Mouse (Mus musculus) adrenal gland, postnatal 4 days (tissue): ENCODE data around the gene Rsad2. TPM values are rescaled to one million over a fixed set of nuclear protein-coding genes. Genes with fewer than 3 reads are reported as not detected.
A peak's percentile ranks its signal among the peaks of the same experiment; 100 is the strongest.
"Not testable (repeated sequence)": the region's sequence is repeated elsewhere in the genome, so short reads cannot be mapped to it uniquely, and the experiment has no call there.

Experiments
- DNase-seq, 2 experiments: peaks; one replicate each; pipeline ENCODE4 v3.0.0; 2021 to 2022; ENCODE audit warnings: low spot score in 2 of 2, mixed read lengths in 2 of 2
- total RNA-seq, 2 experiments: library from RNA; stranded (reverse); gene quantifications; 2 replicates each; pipeline ENCODE4 v1.2.3; 2021

Gene Rsad2
- total RNA-seq, 2 experiments from 2014 or later: 16.1 to 19.5 TPM

GRCm38 (mm10) chr12:26449483-26449882 is 6.8 kb downstream of the Rsad2 start:
- no peak for DNase-seq

GRCm38 (mm10) chr12:26446377-26447045 is 9.7 kb downstream of the Rsad2 start:
- DNase-seq: no peak

DNA sequence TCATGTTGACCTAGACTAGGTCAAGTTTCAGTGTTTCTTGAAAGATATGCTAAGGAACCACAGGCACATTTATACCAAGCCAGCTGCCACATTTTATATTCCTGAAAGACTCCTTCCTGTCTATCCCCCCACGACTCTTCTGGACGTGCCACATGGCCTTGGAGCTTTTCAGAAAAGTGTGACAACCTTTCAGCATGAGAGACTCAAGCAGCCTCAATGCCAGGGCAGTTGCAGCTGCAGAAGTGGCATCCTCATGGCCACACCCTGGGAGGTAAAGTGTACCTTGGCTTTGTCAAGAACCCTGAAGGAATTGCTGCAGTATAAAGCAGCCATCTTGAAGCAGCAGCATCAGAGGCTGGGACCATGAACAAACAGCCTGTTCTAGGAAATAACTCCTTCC is 11.7 kb downstream of the Rsad2 start:
- no peak for DNase-seq

DNA sequence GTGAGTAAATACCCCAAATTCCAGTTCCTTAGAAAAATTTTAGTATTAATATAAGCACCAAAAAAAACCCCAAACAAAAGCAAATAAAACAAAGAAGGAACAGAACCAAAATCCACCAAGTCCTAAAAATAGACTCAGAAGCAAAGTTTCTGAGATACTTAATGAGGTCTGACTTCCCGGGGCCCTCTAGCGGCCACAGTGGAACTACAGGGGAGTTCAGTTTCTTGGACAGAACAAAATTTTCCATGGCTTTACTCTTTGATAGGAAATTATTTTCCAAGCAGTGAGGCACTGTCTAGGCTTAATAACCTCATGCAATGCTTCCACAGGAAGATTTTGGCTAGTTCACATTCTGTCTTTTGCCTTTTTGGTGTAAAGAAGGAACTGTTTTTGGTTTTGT is 12.2 kb downstream of the Rsad2 start:
- peak; percentile 52 to 55 for DNase-seq

DNA sequence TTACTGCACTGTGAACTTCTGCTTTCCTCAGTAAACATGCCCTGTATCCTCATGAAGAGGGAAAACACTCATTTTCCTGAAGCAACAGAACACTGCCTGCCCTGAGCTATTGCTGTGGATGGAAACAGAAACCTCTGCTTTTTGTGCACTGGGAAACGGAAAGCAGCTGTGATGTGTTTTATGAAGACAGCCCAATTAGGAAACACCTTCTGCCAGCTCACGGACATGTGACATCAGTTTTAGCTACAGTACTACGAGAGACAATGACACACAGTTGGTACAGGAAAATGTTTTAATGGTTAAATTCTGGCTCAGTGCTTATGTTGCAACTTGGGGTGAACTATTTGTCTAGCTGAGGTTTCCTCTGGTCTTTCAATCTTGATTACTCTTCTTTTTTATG is 16.9 kb downstream of the Rsad2 start:
- DNase-seq: no peak

DNA sequence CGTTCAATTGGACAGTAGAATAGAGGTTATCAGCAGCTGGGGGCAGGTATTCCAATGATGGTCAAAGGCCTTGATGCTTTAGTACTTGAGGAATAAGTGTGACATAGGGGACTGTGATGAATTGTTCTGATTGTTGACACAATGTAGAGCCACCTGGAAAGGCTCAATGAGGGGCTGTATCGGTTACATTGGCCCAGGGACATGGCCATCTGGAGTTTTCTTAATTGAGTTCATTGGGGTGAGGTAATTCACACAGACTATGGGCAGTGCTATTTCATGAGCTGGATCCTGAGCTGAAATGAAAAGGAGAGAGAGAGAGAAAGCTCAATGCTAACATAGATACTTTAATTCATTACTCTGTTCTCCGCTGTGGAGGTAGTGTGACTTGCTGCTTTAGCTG is 18.3 kb downstream of the Rsad2 start:
- no peak for DNase-seq

DNA sequence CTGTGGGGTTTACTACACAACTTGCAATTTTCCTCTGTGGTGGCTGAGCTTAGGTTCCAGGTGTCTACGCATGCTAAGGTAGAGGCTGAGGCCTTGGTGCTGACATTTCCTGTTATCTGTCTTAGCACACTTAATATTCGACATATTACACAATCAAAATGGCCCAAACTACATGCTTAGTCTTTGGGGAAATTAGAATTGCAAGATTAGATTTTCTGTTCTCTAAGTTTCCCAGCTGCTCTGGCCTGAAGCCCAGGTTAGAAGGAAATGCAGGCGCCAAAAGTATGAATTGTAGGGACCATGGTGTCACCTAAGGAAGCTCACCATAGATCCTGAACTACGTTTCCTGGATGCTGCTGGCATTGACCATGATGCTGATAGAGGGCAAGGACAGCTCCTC is 19.9 kb downstream of the Rsad2 start:
- DNase-seq: no peak

- DNase-seq: not testable (repeated sequence)
Measured at GRCm38 (mm10) chr12:26428771-26429170, 27.5 kb downstream of the Rsad2 start.

DNA sequence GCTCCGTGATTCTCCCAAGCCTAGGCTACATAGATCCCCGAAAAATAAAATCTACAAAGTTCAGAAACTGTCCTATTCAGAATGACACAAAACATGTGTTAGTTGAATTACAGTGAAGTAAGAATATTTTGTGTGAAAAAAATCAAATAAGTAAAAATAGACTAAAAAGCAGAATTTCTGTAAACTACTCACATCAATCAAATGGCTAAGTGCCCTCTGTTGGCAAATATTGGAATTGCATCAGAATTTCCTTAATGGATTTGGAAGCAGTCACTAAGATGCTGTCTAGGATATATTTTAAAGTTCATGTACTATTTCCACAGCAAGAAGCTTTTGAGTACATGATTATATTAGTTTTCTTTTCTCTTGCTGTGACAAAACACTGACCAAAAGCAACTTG is 31.4 kb downstream of the Rsad2 start:
- DNase-seq: no peak

DNA sequence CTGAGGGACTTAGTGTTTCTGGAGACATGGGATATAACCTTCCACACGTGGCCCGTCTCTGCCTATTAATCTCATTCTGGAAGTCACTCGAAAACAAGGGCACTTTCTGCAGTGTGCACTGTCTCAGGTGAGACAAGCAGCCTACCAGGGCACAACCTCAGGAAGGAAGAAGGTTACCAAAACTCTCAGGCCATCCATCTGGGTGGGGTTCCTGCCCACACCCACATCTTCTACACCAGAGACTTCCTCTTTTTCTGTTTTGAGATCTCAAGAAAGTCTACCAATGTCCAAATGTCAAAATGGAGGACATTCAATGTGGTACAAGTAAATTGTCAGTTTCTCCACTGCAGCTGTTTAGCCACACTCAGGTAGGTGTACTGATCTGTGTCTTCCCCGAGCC is 37.9 kb downstream of the Rsad2 start:
- DNase-seq: no peak

DNA sequence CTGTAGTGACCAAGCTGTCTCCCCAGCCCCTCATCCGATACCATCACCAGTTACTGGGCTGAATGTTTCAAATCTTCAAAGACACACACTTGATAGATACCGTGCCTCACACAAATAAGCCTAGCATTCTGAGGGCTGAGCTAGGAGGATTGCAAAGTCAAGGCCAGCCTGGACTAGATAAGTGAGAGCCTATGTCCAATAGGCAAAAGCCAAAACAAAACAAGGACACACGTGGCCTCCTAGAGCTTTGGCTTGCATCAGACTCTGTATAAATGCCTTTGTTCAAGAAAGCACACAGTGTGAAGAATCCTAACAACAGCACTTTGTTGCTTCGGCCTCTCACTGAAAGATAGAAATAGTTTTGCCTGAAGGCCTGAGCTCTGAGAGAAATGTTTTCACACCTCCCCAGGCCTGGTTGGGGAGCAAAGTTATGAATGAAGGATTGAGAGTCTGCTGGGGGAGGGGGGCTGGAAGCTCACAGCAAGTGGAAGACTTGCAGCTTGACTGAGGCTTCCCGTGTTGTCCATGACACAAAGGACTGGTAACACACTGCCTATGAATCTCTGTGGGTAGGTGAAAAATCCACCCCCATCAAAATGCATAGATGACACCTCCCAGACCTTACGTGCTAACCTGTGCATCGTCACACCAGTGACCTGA is 39.5 kb downstream of the Rsad2 start:
- DNase-seq: no peak

DNA sequence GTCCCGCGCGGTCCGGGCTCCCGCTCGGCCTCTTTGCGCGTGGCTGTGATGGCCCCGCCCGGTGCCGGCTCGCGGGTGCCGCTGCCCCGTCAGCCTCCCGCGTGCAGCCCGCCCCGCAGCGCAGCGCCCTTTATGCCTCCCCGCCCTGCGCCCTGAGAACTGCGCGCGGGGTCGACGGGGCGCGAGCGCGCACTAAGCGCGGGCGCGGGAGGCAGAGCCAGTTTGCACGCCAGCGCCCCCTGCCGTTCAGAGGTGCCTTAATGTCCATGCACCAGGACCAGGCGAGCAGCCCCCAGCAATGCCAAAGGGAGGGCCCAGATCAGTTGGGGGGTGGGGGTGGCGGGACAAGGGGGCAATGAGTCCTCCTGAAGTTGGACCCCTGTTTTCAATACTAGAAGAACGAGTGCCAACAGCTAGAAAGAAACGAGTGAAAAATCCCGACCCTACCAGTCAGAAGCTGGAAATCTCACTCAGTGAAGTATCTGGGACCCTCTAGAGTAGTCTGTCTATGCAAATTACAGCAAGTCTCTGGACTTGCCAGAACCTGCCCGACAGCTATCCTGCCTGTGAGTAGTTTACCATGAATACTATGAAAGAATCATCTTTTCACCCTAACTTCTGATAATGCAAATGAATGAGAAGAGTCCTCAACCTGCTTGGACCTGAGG is 41.0 kb downstream of the Rsad2 start, which contains the start of gene Rnf144a:
Gene Rnf144a (minus strand): TSS at position 151 of the 668 bp plus-strand sequence.
- DNase-seq: peak; percentile 85 to 89

- peak; percentile 25 to 37 for DNase-seq
Measured at GRCm38 (mm10) chr12:26414451-26415103, 41.7 kb downstream of the Rsad2 start.

GRCm38 (mm10) chr12:26413961-26414411 is 42.3 kb downstream of the Rsad2 start:
- no peak for DNase-seq

- DNase-seq: no peak
Measured at GRCm38 (mm10) chr12:26412802-26413201, 43.5 kb downstream of the Rsad2 start.

- DNase-seq: no peak
Measured at GRCm38 (mm10) chr12:26411841-26412450, 44.3 kb downstream of the Rsad2 start.

DNA sequence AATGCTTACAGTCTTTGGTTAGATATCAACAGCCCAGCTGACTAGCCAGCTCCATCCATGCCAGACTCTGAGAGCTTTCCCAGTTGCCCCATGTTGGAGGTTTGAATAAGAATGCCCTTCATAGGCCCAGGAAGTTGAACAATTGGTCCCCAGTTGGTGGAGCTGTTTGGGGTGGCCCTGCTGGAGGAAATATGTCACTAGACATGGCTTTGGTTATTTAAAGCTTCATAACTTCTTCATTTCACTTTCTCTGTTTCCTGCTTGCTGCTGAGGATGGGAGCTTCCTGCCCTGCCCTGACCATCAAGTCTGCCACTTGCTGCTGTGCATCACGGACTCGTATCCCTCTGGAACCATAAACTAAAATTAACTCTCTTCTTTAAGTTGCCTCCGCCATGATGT is 45.8 kb downstream of the Rsad2 start:
- DNase-seq: no peak

- DNase-seq: no peak
Measured at GRCm38 (mm10) chr12:26408707-26409106, 47.5 kb downstream of the Rsad2 start.

- peak in 1 of 2 experiments; percentile 34 for DNase-seq
Measured at GRCm38 (mm10) chr12:26404781-26405702, 51.2 kb downstream of the Rsad2 start.
